Mouse (Mus musculus): ENCODE measurements at regions not wholly inside any gene's neighbourhood (a gene's known extent, or its start where the extent isn't known, plus 50 kb on each side); places are given as distances from the start of the nearest gene placed in this dataset.

DNA sequence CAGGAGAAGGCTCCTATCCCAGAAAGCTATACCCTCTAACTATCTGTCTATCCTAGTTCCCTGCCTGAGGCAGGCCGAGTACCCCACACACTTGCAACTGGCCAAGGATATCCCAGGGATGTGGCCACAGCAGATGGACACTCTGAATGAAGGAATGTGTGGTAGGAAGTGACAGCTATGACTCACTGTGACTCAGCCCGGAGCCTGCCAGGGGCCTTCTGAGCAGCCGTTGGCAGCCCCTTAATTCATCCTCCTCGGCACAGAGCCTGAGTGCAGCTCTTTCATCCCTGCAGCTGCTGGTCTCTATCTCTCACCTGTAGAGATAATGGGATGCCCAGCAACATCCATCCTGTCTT lies 101.4 kb downstream of the 1810010D01Rik start:
- ATAC-seq (no peak), DNase-seq (ENCODE audit: low spot score) (no peak)
- no peak overlapping the region for H3K4me2 ChIP-seq (ENCODE audit: low read depth, low read length)
- no peaks in the 10 kb centered on the region for H3K9me3 ChIP-seq (ENCODE audit: low read length)
- H3K9ac ChIP-seq (replicated peaks; ENCODE audit: low read length), result no peak overlapping the region
- 66% methylated on average over 4 of the region's 4 CpGs for WGBS
- H3K27ac ChIP-seq, result no peak overlapping the region
- no peak overlapping the region for H3K4me3 ChIP-seq (ENCODE audit: low read length)
- H3K36me3 ChIP-seq (ENCODE audit: insufficient read depth, low read length), result no peaks in the 10 kb centered on the region
- H3K27me3 ChIP-seq (ENCODE audit: insufficient read depth, low read length), result no peaks in the 10 kb centered on the region
- 0 out of 2 replicates have a peak, but pooled peaks cover 6% of the 10 kb centered on the region for H3K4me1 ChIP-seq (ENCODE audit: insufficient read depth, low read length)
- no peak for TF ChIP-seq CTCF (IDR thresholded peaks at IDR 0.05; ENCODE audit: low read depth)

DNA sequence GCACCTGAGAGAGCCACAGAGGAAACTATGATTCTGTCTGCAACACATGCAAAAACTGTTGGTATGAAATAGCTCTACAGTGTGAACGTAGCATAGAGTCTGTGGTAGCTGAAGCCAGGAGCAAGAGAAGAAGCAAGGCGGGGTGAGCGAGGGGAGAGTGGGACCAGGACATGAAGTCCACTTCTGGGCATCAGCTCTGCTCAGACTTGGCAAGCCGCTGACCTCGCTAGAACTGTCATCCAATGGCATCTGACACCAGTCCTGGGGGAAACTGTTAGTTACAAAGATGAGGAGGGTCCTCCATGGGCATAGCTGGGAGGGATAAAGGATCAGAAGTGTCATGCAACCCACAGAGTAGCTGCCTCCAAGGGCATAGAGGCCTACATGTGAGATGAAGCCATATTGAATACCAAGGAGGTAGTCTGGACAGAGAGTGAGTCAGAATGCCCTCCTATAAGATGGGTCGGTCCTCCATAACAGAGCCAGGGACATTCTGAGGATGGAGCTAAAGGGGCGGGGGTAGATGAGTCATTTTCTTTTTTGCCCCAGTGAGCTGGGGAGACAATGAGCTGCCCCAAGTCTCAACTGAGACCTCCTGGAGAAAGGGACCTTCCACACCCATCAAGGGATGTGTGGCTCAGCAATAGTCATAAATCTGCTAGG lies 102.0 kb downstream of the 1810010D01Rik start:
- H3K9me3 ChIP-seq (ENCODE audit: low read length), result no peaks in the 10 kb centered on the region
- no peak overlapping the region for H3K4me2 ChIP-seq (ENCODE audit: low read depth, low read length)
- 0 out of 2 replicates have a peak, but pooled peaks cover 6% of the 10 kb centered on the region for H3K4me1 ChIP-seq (ENCODE audit: insufficient read depth, low read length)
- no peaks in the 10 kb centered on the region for H3K27me3 ChIP-seq (ENCODE audit: insufficient read depth, low read length)
- TF ChIP-seq CTCF (IDR thresholded peaks at IDR 0.05; ENCODE audit: low read depth), result no peak
- DNase-seq (ENCODE audit: low spot score) (no peak), ATAC-seq (no peak)
- H3K4me3 ChIP-seq (ENCODE audit: low read length), result no peak overlapping the region
- H3K27ac ChIP-seq, result no peak overlapping the region
- WGBS, result 90% methylated on average over 7 of the region's 7 CpGs
- no peaks in the 10 kb centered on the region for H3K36me3 ChIP-seq (ENCODE audit: insufficient read depth, low read length)
- no peak overlapping the region for H3K9ac ChIP-seq (replicated peaks; ENCODE audit: low read length)

GRCm38 (mm10) chr7:145102692-145103091 lies 105.2 kb downstream of the 1810010D01Rik start:
- WGBS, result 62% methylated on average over 5 of the region's 5 CpGs
- H3K27ac ChIP-seq, result peak overlapping the region; percentile 4; the same call in 1 of the 2 replicates
- ATAC-seq, result peak; percentile 25; the same call in 1 of the 2 replicates

GRCm38 (mm10) chr7:145102216-145102615 lies 105.7 kb downstream of the 1810010D01Rik start:
- Histone ChIP-seq H3K9ac (replicated peaks; ENCODE audit: low read length) (no peak overlapping the region), H3K27me3 (ENCODE audit: insufficient read depth, low read length) (no peaks in the 10 kb centered on the region), H3K9me3 (ENCODE audit: low read length) (no peaks in the 10 kb centered on the region), H3K4me3 (ENCODE audit: low read length) (no peak overlapping the region), H3K36me3 (ENCODE audit: insufficient read depth, low read length) (no peaks in the 10 kb centered on the region), H3K4me1 (ENCODE audit: insufficient read depth, low read length) (0 out of 2 replicates have a peak, but pooled peaks cover 3% of the 10 kb centered on the region), H3K4me2 (ENCODE audit: low read depth, low read length) (no peak overlapping the region), H3K27ac (peak overlapping the region; percentile 4; the same call in 1 of the 2 replicates)
- DNase-seq (ENCODE audit: low spot score) (peak; percentile 86), ATAC-seq (peak; percentile 92)
- WGBS, result 31% methylated on average over 6 of the region's 6 CpGs
- TF ChIP-seq CTCF (IDR thresholded peaks at IDR 0.05; ENCODE audit: low read depth), result no peak

More at GRCm38 (mm10) chr7:145102692-145103091, 105.2 kb downstream of the 1810010D01Rik start:
- H3K9me3 ChIP-seq (ENCODE audit: low read length), result no peaks in the 10 kb centered on the region
- H3K36me3 ChIP-seq (ENCODE audit: insufficient read depth, low read length), result no peaks in the 10 kb centered on the region
- H3K9ac ChIP-seq (replicated peaks; ENCODE audit: low read length), result no peak overlapping the region
- H3K4me1 ChIP-seq (ENCODE audit: insufficient read depth, low read length), result 0 out of 2 replicates have a peak, but pooled peaks cover 3% of the 10 kb centered on the region
- no peak overlapping the region for H3K4me3 ChIP-seq (ENCODE audit: low read length)
- no peaks in the 10 kb centered on the region for H3K27me3 ChIP-seq (ENCODE audit: insufficient read depth, low read length)
- no peak for DNase-seq (ENCODE audit: low spot score)
- no peak for TF ChIP-seq CTCF (IDR thresholded peaks at IDR 0.05; ENCODE audit: low read depth)
- H3K4me2 ChIP-seq (ENCODE audit: low read depth, low read length), result no peak overlapping the region

- Histone ChIP-seq H3K27me3 (ENCODE audit: insufficient read depth, low read length) (no peaks in the 10 kb centered on the region), H3K36me3 (ENCODE audit: insufficient read depth, low read length) (no peaks in the 10 kb centered on the region), H3K27ac (no peak overlapping the region), H3K9me3 (ENCODE audit: low read length) (no peaks in the 10 kb centered on the region), H3K4me1 (ENCODE audit: insufficient read depth, low read length) (0 out of 2 replicates have a peak, but pooled peaks cover 14% of the 10 kb centered on the region), H3K9ac (replicated peaks; ENCODE audit: low read length) (no peak overlapping the region), H3K4me2 (ENCODE audit: low read depth, low read length) (no peak overlapping the region), H3K4me3 (ENCODE audit: low read length) (no peak overlapping the region)
- ATAC-seq (no peak), DNase-seq (ENCODE audit: low spot score) (no peak)
- TF ChIP-seq CTCF (IDR thresholded peaks at IDR 0.05; ENCODE audit: low read depth), result no peak
- WGBS, result 90% methylated on average over 6 of the region's 6 CpGs
These were observed 109.6 kb downstream of the 1810010D01Rik start for GRCm38 (mm10) chr7:145098335-145098734.

GRCm38 (mm10) chr7:145094134-145094526 lies 113.8 kb downstream of the 1810010D01Rik start:
- Histone ChIP-seq H3K9me3 (ENCODE audit: low read length) (no peaks in the 10 kb centered on the region), H3K4me3 (ENCODE audit: low read length) (no peak overlapping the region), H3K36me3 (ENCODE audit: insufficient read depth, low read length) (no peaks in the 10 kb centered on the region), H3K4me1 (ENCODE audit: insufficient read depth, low read length) (0 out of 2 replicates have a peak, but pooled peaks cover 11% of the 10 kb centered on the region), H3K27me3 (ENCODE audit: insufficient read depth, low read length) (no peaks in the 10 kb centered on the region), H3K27ac (no peak overlapping the region), H3K4me2 (ENCODE audit: low read depth, low read length) (no peak overlapping the region), H3K9ac (replicated peaks; ENCODE audit: low read length) (no peak overlapping the region)
- ATAC-seq (no peak), DNase-seq (ENCODE audit: low spot score) (peak; percentile 15)
- no peak for TF ChIP-seq CTCF (IDR thresholded peaks at IDR 0.05; ENCODE audit: low read depth)
- 49% methylated on average over 7 of the region's 7 CpGs for WGBS
